Mouse (Mus musculus) layer of hippocampus, postnatal 36 days (tissue): ENCODE measurements around the gene Cpne9. TPM values are rescaled to one million over a fixed set of nuclear protein-coding genes. Genes with fewer than 3 reads are reported as not detected.
A peak's percentile ranks its signal among the peaks of the same experiment; 100 is the strongest.

Experiments used
- DNase-seq, 2 experiments: peaks; one replicate each; pipeline ENCODE4 v3.0.0; 2022
- total RNA-seq, 2 experiments: library from RNA; stranded (reverse); gene quantifications; 2 replicates each; pipeline ENCODE4 v1.2.3; 2021

Cpne9 gene
- total RNA-seq, result 10 to 100 TPM; 17.6 to 22.7 TPM

DNA sequence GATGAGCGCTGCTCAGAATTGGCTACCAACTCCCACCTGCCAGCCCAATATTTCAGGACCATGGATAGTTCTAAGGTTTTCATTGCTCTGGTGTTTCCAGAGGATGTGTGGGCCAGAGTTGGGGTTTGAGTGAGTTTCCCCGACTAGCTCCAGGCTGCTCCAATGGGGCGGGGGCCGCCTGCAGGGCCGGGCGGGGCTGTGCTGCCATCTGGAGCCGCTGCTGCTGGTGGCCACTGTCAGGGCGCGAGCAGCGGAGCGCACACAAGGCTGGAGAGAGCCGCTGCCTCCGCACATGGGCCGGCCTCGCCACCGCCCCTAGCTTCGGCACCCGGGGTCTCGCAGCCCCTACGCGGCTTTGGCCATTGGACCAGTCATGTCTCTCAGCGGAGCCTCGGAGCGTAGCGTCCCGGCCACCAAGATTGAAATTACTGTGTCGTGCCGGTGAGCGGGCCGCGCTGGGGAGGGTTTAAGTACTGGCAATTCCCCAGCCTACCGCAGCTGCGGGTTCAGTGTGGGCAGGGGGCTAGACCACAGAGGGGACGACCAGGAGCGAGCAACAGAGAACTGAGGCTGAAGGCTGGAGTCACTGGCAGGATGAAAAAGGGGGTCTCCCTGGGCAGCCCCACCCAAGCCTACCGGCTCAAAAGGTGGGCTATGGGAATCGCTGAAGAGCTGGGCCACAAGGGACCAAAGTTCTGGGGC lies at the start of gene Cpne9:
Gene Cpne9, plus strand, starts transcription at position 207 of the 702 bp plus-strand sequence.
- no peak for DNase-seq

DNA sequence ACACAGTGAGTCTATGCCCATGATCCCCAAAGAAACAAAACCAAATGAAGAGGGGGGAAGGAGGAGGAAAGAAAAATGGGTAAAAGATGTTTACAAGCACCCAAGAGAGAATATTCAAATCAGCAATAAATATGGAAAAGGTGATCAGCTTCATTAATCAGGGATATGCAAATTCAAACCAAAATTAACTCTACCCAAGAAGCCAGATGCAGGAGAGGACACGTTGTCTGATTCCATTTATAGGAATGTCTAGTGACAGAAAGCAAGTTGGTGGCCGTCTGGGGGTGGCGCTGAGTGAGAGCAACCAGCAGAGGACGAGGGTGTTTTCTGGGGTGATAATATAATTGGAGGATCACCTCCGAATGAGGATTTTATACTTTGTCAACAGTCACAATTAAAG lies 47.0 kb upstream of the Cpne9 start:
- DNase-seq, result no peak

DNA sequence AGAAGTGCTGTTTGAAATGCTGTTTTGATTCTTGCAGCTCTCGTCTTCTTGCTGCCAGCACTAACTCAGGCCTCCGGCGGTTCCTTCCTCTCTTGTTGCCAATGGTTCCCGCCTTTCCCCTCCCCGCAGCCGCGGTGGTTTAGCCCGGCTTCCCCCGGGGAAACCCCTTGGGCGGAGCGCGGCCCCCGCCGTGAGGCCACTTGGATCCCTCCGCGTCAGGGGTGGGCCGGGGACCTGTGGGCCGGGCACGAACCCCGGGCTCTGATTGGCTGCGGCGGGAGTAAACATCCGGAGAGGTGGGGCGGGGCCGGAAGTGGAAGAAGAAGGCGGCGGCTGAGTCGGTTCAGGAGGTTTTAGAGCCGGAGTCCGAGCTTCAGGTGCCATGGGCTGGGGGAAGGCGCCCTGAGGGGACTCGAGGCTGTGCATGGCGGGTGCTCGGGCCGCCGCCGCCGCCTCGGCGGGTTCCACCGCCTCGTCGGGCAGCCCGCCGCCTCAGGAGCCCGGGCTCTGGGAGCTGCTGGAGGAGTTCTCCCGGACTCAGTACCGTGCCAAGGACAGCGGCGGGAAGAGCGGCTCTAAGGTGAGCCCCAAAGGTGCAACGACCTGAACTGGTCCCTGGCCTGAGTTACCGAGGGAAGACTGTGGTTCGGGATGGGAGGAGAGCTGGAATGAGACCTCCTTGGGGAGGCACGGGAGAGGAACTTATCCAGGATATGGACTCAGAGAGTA lies 44.4 kb upstream of the Cpne9 start, which contains the start of gene Mtmr14:
Gene Mtmr14, plus strand, starts transcription at position 302 of the 729 bp plus-strand sequence.
- peak; percentile 99 to 100 for DNase-seq

DNA sequence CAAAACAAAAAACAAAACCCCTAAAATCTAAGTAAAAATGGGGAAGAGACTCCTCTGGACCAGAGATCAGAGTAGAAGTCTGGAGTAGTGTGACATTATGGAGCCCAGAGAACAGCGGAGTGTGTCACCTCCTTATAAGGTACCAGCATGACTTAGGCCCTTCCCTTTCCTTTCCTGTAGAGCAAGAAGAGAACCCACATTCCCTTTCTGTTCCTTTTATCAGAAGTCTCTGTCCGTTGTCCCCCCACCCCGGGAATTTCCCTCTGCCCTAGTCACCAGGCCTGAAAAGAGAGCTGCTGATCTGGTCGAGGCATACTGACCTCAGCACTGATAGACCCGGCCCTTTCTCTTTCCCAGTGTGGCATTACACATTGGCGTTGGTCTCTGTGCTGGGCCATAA lies 43.7 kb upstream of the Cpne9 start:
- no peak for DNase-seq

DNA sequence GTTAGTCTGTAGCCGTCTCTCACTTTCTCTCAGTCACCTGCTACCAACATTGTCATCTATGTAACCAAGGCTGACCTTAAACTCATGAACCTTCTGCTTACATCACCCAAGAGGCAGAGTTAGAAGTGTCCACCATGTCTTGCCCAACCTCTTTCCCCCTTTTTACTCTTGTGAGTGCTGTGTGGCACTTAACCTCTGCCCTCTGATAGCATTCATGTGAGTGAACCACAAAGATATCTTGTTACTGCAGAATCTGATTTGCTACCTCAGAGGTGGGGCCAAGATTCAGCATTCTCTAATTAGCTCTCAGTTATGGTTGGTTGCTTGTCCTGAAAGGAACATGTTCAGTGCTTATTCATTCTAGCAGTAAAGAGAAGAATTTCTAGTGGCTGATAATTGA lies 39.4 kb upstream of the Cpne9 start:
- DNase-seq, result no peak

DNA sequence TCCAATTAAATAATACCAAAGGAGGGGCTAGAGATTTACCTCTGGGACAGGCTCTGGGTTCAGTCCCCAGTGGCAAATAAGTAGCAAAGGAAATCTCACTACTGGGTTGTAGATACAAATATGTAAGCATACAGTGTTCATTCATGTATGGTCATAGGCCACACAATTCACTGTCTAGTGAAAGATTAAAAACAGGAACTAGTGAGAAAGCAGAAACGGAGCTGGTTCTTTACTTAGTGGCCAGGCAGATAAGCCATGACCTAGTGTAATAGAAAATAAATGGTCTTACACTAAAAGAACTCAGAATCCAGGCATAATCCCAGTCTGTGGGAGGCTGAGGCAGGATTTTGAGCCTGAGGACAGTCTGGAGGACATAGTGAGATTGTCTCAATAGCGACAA lies 36.5 kb upstream of the Cpne9 start:
- DNase-seq, result no peak

DNA sequence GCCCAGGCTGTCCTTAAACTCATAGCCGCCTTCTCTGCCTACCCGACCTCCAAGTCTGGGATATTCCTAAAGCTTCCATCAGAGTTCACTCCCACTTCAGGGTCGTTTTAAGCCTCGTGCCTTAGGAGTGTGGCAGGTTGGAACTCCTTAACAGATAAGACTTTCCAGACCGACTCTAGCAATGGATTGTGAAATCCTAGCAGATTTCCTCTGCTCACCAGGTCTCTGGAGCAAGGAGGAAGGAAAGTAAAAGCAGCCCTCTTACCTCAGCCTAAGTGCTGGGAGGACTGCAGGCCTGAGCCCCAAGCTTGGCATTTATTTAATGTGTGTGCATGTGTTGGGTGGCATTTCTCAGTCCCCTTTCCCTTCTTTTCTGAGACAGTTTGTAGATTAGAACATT lies 31.3 kb upstream of the Cpne9 start:
- DNase-seq, result no peak

DNA sequence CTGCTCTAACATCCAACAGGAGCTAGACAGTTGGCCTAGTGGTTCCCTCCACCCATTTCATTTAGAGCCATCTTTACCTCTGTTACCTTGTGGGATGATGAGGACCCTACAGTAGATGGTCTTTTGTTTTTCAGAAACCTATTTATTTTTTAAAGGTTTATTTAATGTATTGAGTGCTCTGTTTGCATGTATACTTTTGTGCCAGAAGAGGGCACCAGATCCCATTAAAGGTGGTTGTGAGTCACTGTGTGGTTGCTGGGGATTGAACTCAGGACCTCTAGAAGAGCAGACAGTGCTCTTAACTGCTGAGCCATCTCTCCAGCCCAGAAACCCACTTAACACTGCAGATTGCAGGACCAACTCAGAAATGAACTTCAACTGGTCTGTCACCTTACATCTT lies 30.2 kb upstream of the Cpne9 start:
- DNase-seq, result no peak

DNA sequence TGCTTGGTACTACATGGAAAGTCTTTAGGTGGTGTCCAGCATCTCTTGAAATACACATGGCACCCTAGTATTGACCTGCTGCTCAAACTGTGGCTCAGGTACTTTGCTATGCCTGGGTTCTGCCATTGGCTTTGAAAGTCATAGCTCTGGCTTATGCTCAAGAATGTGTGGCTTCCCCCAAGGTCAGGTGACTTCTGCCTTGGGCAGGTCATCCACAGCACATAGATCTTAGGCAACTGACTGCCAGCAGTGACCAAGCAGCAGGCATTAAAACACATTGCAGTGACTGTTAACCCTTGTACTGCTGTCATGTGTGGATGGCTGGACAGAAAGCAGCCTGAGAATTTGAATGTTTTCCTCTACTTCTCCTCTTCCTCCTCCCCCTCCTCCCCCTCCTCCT lies 27.2 kb upstream of the Cpne9 start:
- DNase-seq, result no peak

DNA sequence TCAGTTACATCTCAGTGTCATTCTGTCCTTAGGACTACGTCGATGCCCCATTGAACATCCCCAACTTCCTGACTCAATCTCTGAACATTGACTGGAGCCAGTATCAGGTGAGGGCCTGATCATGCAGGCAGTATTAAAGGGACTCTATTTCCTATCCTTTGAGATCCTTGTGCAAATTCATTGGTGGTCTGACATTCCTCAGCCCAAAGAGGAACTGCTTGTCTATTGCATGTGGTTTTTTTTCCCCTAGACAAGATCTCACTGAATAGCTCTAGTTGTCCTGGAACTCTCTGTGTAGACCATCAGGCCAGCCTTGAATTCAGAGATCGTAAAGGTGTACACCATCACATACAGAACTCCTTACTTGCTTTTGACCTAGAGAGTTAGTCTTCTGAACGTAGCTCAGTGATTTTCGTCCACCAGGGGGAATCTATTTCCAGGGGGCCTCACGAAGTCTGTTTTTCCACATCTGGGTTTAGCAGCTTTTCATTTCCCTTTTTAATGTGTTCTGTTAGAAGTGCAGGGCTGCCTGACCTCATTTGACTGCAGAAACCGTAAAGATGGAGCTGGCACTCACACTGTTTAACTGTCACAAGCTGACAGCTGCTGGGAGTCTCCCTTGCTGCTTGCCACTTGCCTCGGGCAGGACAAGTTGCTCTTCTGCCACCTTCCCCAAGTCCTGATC lies 20.8 kb upstream of the Cpne9 start:
- DNase-seq, result no peak

DNA sequence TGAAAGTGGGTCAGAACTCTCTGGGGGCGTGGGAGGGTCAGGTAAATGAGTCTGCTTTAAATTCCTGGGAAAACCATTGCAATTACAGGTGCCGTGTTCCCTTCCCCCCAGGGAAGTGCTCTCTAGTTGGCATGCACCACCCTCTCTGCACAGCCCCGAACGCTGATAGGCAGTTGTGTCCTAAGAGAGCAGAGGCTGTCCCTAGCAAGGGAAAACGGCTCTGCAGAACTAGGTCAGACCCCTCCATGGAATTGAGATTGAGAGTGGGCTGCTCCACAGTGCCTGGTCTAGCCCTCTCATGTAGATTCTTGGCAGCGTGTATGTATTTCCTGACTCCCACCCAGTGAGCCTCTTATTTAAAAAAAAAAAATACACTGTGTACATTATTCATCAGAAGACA lies 18.6 kb upstream of the Cpne9 start:
- DNase-seq, result no peak

DNA sequence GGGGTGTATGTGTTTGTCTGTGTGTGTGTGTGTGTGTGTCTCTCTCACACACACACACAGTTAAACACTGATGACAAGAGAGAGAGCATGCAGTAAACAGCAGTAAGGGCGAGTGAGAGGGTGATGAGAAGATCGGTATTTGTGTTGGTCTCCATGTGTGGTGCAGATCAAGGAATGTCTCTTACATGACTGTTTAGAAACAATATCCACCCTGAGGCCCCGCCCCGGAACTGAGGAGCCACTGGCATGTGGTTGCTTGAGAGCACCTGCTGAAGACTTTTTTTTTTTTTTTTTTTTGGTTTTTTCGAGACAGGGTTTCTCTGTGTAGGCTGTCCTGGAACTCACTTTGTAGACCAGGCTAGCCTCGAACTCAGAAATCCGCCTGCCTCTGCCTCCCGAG lies 17.7 kb upstream of the Cpne9 start:
- DNase-seq, result no peak

DNA sequence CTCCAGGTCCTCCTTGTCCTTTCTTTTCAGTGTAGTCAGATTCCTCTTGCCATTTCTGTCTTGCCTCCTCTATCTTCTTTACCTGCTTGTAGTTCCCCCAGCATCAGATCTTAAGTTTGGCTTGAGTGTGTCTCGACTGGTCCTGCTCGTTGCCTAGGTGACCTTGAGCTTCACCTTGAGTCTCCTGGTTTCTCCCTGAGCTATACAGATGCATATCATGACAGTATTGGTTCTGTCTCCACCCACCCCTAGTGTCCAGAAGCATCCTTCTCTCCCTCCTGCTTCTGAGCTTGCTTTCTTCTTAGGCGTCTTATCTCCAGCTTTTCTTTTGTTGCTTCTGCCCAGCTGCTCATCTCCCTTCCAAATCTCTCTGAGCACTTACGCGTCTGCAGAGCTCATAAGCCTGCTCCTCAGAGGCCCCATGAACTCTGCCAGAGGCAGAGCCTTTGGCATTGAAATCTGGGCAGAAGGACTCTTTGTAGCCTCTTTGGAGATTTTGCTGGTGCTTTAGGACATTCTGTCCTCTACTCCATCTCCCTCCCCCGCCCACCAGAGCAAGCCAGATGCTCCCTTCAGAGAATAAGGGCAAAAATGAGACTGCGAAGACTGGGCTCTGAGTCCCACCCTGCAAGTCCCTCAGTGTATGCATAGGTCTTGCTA lies 15.0 kb upstream of the Cpne9 start:
- no peak for DNase-seq

DNA sequence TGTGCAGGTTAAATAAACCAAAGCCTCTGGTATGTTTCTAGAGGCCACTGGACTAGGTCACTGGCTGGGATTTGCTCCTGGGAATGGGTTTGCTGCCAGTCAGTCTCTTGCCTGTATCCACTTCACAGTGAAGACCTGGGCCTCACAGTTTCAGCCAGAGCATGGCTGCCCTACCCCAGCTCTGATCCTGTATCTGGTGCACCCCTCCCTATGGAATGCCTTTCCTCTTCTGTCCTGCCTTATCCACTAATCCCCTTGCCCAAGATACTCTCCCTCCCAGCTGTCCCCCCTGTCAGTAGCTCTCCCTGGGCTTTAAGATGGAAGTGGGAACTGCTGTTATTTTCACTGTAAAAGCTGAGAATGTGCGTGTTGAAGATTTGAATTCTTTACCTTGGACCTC lies 14.1 kb upstream of the Cpne9 start:
- DNase-seq, result no peak

DNA sequence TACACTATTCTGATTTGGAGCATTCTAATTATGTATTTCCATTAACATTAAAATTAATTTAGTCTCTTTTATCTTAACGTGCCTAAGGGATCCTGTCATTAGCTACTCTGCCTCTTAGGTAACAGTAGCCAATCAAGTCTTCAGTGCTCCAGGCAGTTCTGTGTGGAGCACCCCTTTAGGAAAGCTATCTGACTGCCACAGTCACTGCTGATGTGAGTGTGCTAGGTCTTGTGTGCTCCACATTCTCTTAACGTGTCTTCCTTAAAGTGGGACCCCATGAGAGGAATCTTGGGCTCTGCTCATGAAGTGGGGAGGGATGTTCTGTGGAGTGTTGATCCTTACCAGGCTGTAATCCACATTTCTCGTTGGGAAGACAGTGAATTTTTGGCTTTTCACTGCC lies 9.7 kb upstream of the Cpne9 start:
- DNase-seq, result no peak

DNA sequence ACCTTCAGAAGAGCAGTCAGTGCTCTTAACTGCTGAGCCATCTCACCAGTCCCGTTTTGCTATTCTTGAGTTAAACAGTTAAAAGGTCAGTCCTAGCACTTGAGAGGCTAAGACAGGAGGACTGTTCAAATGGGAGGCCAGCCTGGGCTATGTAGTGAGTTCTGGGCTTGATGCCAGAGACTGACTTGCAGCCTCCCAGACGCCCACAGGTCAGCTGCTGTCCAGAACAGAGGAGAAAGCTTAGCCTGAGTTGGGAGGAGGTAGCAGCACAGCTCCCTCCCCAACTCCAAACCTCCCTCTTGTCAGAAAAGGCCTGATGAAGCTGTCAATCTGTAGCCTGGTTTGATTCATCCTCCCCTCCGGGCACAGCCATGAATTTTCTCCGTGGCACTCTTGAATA lies 5.3 kb upstream of the Cpne9 start:
- DNase-seq, result peak; percentile 27 to 32

DNA sequence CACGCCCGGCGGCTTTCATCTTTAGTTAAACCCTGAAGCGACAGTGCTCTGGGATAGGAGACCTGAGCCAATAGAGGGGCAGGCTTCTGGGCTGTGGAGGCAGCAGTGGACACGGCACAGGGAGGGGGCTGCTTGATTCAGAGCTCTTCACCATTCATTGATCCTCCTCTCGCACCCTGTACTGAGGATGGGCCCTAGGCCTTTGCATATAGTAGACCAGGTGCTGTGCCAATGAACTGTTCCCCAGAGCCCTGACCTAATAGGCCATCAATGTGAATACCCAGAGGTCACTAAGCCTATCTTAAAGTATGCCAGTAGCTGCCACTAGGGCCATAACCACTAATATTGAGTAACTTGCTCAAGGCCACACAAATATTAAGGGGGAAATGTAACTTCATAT lies 431 bp upstream of the Cpne9 start:
- DNase-seq, result no peak

DNA sequence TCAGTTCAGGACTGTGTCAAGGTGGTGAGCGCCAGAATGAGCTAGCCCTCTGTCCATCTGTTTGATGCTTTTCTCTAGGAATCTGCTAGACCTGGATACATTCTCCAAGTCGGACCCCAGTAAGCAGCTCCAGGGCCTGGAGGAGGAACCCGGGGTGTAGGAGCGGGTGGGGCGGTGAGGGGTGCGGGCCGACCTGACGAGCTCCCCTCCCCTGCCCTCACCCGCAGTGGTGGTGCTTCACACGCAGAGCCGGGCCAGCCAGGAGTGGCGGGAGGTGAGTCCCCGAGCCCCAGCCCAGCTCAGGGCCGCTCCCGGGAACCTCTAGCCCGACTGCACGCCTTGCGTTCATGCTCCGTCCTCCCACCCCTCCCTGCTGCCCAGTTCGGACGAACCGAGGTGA lies 862 bp downstream of the Cpne9 start:
- no peak for DNase-seq

DNA sequence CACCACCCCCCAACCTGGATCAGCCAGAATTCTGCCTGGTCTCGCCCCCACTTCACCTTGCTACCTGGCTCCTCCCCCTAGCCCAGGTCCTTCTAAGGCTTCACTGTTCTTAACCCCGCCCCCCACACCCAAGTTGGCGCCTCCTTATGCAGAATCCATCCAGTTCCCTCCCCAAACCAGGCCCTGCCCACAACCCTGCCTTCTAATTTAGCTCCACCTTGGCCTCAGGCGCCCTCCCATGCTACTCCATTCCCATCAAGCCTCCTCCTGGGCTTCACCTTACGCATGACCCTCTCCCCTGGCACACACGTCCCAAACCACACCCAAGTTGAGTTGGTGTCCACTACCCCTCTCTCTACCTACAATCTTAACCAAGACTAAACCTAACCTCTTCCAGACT lies 1.4 kb downstream of the Cpne9 start:
- no peak for DNase-seq

DNA sequence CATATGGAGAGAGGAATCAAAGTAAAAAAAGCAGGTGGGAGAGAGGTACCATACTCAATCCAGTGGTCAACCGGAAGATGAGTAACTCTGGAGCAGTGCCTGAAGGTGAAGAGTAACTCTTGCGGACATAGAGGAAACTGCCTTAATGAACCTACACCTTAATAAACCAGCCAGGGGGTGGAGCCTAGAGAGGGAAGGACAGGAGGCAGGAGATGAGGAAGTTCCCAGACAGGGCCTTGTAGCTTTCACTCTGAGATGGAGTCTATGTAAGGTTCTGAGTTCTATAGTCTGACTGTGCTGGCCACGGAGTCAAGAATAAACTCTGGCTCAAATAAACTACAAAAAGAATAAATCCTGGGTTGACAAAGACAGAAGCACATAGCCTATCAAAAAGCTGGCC lies 2.8 kb downstream of the Cpne9 start:
- no peak for DNase-seq

DNA sequence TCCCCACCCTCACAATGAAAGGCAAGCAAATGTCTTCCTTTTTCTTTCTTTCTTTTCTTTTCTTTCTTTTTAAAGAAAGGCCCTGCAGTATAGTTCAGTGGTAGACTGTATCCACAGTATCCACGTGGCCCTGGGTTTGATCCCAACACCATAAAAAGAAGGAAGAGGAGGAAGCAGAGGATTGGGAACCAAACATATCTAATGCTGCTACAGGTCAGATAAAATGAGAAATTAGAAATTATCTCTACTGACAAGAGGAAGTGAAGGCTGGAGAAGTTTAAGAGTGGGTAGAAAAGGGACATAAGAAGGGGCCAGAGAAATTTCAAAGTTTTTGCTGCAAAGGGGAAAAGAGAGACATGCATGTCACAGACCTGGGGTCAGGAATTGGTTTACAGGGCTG lies 4.2 kb downstream of the Cpne9 start:
- no peak for DNase-seq

DNA sequence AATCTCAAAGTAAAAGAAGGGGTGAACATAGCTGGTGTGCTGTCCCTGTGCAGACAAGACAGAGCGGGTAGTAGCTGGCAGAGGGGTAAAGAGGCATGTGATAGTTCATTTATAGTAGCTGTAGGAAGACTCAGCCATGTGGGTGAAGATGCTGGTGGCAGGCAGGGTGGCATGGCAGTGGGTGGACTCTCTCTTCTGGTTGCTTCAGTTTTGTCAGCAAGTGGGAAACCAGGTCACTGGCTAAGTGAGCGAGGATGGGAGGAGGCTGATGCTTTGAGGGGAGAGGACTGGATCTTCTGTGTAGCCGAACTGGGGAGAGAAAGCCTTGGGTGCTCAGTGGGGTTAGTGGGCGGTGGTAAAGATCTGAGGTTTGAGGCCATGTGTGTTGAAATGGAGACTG lies 5.1 kb downstream of the Cpne9 start:
- DNase-seq, result no peak

DNA sequence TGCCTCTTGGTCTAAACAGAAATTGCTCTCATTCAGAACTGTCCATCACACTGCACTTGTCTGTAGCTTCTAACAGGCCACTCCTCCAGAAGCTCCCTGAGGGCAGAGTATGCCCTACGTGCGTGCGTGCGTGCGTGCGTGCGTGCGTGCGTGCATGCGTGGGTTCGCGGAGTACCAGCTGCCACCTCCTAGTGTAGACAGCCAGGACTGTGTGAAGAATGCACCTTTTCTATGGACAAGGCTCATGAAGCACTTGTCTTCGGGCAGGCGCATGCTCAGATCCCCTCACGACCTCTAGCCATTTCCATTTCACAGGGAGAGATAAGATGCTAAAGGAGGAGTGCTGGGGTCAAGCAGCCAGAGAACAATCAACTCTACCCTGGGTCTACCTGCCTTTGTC lies 7.2 kb downstream of the Cpne9 start:
- DNase-seq, result no peak
